Mouse (Mus musculus): ENCODE measurements around the gene Map10. TPM values are rescaled to one million over a fixed set of nuclear protein-coding genes. Genes with fewer than 3 reads are reported as not detected.
A peak's percentile ranks its signal among the peaks of the same experiment; 100 is the strongest.

Gene Map10
- polyA plus RNA-seq, 1 experiment from 2014 or later = 0.69 TPM

DNA sequence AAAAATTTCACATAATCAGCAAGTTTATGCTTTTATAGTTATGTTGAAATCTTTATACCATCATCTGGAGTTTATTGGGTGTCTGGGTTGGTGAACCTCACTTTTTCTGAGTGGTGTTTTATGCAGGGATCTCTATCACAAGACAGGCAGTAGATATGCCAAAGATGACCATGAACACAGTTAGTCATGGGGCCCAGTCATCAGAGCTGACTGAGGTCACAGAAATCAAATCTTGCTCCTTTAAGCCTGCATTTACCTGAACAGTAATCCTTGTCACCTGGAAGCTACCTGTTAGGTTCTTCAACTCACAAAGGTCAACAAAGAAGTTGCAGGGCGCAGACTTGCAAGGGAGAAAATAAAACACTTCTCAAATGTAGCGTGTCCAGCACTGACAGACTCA is 14.8 kb upstream of the Map10 start:
- H3K27me3 ChIP-seq = no peaks in the 10 kb centered on the region
- H3K36me3 ChIP-seq (replicated peaks) = no peaks in the 10 kb centered on the region
- WGBS (ENCODE audit: insufficient replicate concordance) = 73% methylated on average over 2 of the region's 2 CpGs
- H3K4me2 ChIP-seq = no peak overlapping the region
- no peaks in the 10 kb centered on the region for H3K4me1 ChIP-seq (replicated peaks)
- H3K27ac ChIP-seq (replicated peaks) = no peak overlapping the region
- no peak overlapping the region for H3K9ac ChIP-seq
- ATAC-seq (ENCODE audit: insufficient read depth) = no peak
- H3K9me3 ChIP-seq (replicated peaks) = no peaks in the 10 kb centered on the region
- no peak overlapping the region for H3K4me3 ChIP-seq (replicated peaks)

DNA sequence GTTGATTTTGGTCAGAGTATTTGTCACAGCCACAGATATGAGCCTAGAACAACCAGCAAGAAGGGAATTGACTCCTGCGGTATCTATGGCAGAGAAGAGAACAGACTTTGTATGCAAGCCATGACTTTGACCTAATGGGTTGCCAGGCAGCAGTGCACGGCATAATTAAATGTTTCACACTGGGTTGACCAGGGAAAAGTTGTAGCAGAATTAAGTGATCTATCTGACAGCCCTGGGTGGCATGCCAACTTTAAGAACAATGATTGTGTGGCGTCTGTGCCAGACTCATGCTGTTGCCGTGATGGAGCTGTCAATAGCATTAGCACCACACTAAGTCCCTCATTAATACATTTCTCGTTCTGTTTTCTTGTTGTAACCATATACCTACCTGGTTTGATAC is 11.1 kb upstream of the Map10 start:
- Histone ChIP-seq H3K9ac (no peak overlapping the region), H3K27ac (replicated peaks) (no peak overlapping the region), H3K36me3 (replicated peaks) (no peaks in the 10 kb centered on the region), H3K4me1 (replicated peaks) (no peaks in the 10 kb centered on the region), H3K9me3 (replicated peaks) (no peaks in the 10 kb centered on the region), H3K4me3 (replicated peaks) (no peak overlapping the region), H3K4me2 (no peak overlapping the region), H3K27me3 (no peaks in the 10 kb centered on the region)
- no peak for ATAC-seq (ENCODE audit: insufficient read depth)
- WGBS (ENCODE audit: insufficient replicate concordance) = 68% methylated on average over 5 of the region's 5 CpGs

- Histone ChIP-seq H3K4me1 (replicated peaks) (no peaks in the 10 kb centered on the region), H3K9ac (no peak overlapping the region), H3K27ac (replicated peaks) (no peak overlapping the region), H3K4me2 (no peak overlapping the region), H3K9me3 (replicated peaks) (no peaks in the 10 kb centered on the region), H3K27me3 (no peaks in the 10 kb centered on the region), H3K4me3 (replicated peaks) (no peak overlapping the region), H3K36me3 (replicated peaks) (no peaks in the 10 kb centered on the region)
- no peak for ATAC-seq (ENCODE audit: insufficient read depth)
- 57% methylated on average over 4 of the region's 4 CpGs for WGBS (ENCODE audit: insufficient replicate concordance)
Measured at GRCm38 (mm10) chr8:125658926-125659325, 10.7 kb upstream of the Map10 start.

DNA sequence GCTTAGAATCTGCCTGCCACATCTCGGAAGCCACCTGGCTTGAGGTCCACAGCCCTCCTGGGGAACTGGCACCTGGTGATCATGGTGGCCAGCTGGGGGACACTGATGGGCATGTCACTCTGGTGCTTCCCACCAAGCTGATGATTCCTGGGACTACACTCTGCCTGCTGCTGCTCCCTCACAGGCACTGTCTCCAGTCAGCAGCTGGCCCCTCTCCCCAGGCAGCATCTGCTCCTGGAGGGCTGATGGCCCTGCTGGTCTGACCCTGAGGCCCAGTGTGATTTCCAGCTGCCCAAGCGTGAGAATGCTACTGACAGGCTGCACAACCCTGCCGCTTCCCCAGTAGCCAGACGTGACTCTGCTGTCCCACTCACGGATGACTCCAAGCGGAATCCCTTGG is 9.2 kb upstream of the Map10 start:
- no peak overlapping the region for H3K9ac ChIP-seq
- H3K36me3 ChIP-seq (replicated peaks) = no peaks in the 10 kb centered on the region
- H3K4me3 ChIP-seq (replicated peaks) = no peak overlapping the region
- no peak overlapping the region for H3K27ac ChIP-seq (replicated peaks)
- H3K4me2 ChIP-seq = no peak overlapping the region
- 74% methylated on average over 6 of the region's 6 CpGs for WGBS (ENCODE audit: insufficient replicate concordance)
- ATAC-seq (ENCODE audit: insufficient read depth) = no peak
- no peaks in the 10 kb centered on the region for H3K4me1 ChIP-seq (replicated peaks)
- H3K27me3 ChIP-seq = no peaks in the 10 kb centered on the region
- H3K9me3 ChIP-seq (replicated peaks) = no peaks in the 10 kb centered on the region

DNA sequence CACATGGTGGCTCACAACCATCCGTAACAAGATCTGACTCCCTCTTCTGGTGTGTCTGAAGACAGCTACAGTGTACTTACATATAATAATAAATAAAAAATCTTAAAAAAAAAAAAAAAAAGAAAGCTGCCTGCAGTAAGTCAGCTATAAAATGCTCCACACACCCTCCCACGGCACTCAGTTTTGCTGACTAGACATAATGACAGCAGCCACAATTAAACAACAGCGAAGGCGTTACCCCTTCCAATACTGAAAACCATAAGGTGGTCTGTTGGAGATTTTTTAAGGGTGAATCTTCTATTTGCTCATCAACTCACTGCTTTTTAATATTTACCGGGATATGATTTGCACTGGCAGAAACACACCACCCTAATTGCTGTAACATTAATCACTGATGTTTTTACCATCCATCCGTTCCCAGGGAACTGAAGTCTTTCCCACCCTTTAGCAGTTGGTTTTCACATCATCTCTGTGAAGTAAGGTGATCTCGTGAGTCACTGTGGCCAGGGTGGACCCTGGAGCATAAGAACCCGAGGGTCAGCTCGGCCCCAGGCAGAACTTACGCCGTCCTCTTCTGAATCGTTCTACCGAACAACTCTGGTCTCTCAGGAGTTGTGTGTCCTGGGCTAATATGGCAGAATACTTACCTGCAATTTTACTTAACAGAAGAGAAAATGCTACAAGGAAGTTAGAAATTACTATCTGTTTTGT is 7.5 kb upstream of the Map10 start:
- Histone ChIP-seq H3K36me3 (replicated peaks) (no peaks in the 10 kb centered on the region), H3K9ac (no peak overlapping the region), H3K27me3 (no peaks in the 10 kb centered on the region), H3K4me3 (replicated peaks) (no peak overlapping the region), H3K9me3 (replicated peaks) (no peaks in the 10 kb centered on the region), H3K4me2 (no peak overlapping the region), H3K27ac (replicated peaks) (no peak overlapping the region), H3K4me1 (replicated peaks) (no peaks in the 10 kb centered on the region)
- 81% methylated on average over 12 of the region's 13 CpGs for WGBS (ENCODE audit: insufficient replicate concordance)
- ATAC-seq (ENCODE audit: insufficient read depth) = no peak

- Histone ChIP-seq H3K4me3 (replicated peaks) (no peak overlapping the region), H3K27ac (replicated peaks) (no peak overlapping the region), H3K4me1 (replicated peaks) (no peaks in the 10 kb centered on the region), H3K4me2 (no peak overlapping the region), H3K9me3 (replicated peaks) (no peaks in the 10 kb centered on the region), H3K36me3 (replicated peaks) (no peaks in the 10 kb centered on the region), H3K9ac (no peak overlapping the region), H3K27me3 (no peaks in the 10 kb centered on the region)
- ATAC-seq (ENCODE audit: insufficient read depth) = no peak
- WGBS (ENCODE audit: insufficient replicate concordance) = 58% methylated on average over 6 of the region's 6 CpGs
Measured at GRCm38 (mm10) chr8:125662669-125663048, 7.0 kb upstream of the Map10 start.

DNA sequence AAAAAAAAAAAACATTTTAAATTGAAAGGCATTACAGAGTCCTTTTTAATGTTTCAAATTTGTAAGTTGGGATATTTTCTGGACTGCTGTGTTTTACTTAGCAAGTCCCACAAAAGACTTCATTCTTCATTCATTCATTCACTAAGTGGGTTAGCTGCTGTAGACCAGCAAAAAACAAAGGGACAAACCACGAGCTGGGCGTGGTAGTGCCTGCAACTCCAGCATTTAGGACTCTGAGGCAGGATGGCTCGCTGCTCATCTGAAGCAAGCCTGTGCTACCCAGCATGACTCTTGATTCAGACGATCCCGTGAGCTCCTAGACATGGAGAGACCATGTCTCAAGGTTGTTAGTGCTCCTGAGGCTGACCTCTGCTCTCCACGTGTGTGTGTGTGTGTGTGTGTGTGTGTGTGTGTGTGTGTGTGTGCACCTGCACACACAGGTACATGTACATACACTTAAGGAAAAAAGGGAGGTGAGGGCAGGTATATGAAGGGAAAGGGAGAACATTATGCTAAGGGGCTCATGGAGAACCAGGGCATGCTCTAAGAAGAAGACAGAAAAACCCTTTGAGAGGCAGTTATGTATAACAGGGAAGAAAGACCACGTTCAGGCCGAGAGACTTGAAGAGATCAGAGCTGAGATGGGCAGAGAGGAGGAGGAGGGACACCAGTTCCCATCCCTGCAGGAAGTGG is 4.3 kb upstream of the Map10 start:
- WGBS (ENCODE audit: insufficient replicate concordance) = 48% methylated on average over 8 of the region's 8 CpGs
- Histone ChIP-seq H3K4me2 (no peak overlapping the region), H3K9me3 (replicated peaks) (0 out of 2 replicates have a peak, but pooled peaks cover 2% of the 10 kb centered on the region), H3K4me1 (replicated peaks) (peaks cover 9% of the 10 kb centered on the region; the same call in 1 of the 2 replicates), H3K27me3 (no peaks in the 10 kb centered on the region), H3K4me3 (replicated peaks) (no peak overlapping the region), H3K27ac (replicated peaks) (no peak overlapping the region), H3K9ac (no peak overlapping the region), H3K36me3 (replicated peaks) (no peaks in the 10 kb centered on the region)
- ATAC-seq (ENCODE audit: insufficient read depth) = no peak

DNA sequence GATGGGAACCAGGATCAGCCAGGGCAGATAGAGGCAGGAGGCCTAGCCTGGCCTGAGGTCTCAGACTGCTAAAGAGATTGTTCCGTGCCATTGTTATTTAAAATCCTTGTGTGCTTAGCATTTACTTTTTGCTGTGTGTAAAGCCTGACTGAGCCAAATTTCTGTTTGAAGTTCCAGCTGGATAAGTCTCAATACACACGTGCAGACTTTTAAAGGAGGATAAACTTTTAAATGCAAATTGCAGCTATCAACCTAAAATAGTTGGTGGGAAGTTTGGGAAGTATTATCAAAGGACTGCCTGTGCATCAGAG is 3.8 kb upstream of the Map10 start:
- Histone ChIP-seq H3K4me3 (replicated peaks) (no peak overlapping the region), H3K4me2 (no peak overlapping the region), H3K4me1 (replicated peaks) (peaks cover 10% of the 10 kb centered on the region; the same call in 1 of the 2 replicates), H3K27ac (replicated peaks) (no peak overlapping the region), H3K9me3 (replicated peaks) (0 out of 2 replicates have a peak, but pooled peaks cover 7% of the 10 kb centered on the region), H3K9ac (no peak overlapping the region), H3K36me3 (replicated peaks) (no peaks in the 10 kb centered on the region), H3K27me3 (no peaks in the 10 kb centered on the region)
- no peak for ATAC-seq (ENCODE audit: insufficient read depth)
- WGBS (ENCODE audit: insufficient replicate concordance) = 44% methylated on average over 2 of the region's 2 CpGs

GRCm38 (mm10) chr8:125666201-125666600 is 3.4 kb upstream of the Map10 start:
- WGBS (ENCODE audit: insufficient replicate concordance) = 53% methylated on average over 5 of the region's 5 CpGs

GRCm38 (mm10) chr8:125667248-125667647 is 2.4 kb upstream of the Map10 start:
- Histone ChIP-seq H3K27me3 (no peaks in the 10 kb centered on the region; the same call in 1 of the 2 replicates), H3K36me3 (replicated peaks) (no peaks in the 10 kb centered on the region; the same call in 1 of the 2 replicates), H3K4me1 (replicated peaks) (peaks cover 10% of the 10 kb centered on the region; the same call in 1 of the 2 replicates), H3K27ac (replicated peaks) (no peak overlapping the region), H3K9me3 (replicated peaks) (peaks cover 13% of the 10 kb centered on the region; the same call in 1 of the 2 replicates), H3K4me3 (replicated peaks) (no peak overlapping the region), H3K9ac (no peak overlapping the region), H3K4me2 (no peak overlapping the region)
- ATAC-seq (ENCODE audit: insufficient read depth) = no peak
- 55% methylated on average over 2 of the region's 2 CpGs for WGBS (ENCODE audit: insufficient replicate concordance)

More at GRCm38 (mm10) chr8:125666201-125666600, 3.4 kb upstream of the Map10 start:
- Histone ChIP-seq H3K9me3 (replicated peaks) (peaks cover 8% of the 10 kb centered on the region; the same call in 1 of the 2 replicates), H3K4me1 (replicated peaks) (peaks cover 10% of the 10 kb centered on the region; the same call in 1 of the 2 replicates), H3K36me3 (replicated peaks) (no peaks in the 10 kb centered on the region; the same call in 1 of the 2 replicates), H3K27me3 (no peaks in the 10 kb centered on the region; the same call in 1 of the 2 replicates), H3K4me2 (no peak overlapping the region), H3K9ac (no peak overlapping the region), H3K4me3 (replicated peaks) (no peak overlapping the region), H3K27ac (replicated peaks) (no peak overlapping the region)
- ATAC-seq (ENCODE audit: insufficient read depth) = no peak

GRCm38 (mm10) chr8:125669159-125669699 is 389 bp upstream of the Map10 start:
- no peak overlapping the region for H3K27ac ChIP-seq (replicated peaks)
- H3K9me3 ChIP-seq (replicated peaks) = peaks cover 13% of the 10 kb centered on the region; the same call in 1 of the 2 replicates
- WGBS (ENCODE audit: insufficient replicate concordance) = 62% methylated on average over 14 of the region's 14 CpGs
- H3K4me3 ChIP-seq (replicated peaks) = peak overlapping the region; percentile 57
- ATAC-seq (ENCODE audit: insufficient read depth) = no peak
- no peak overlapping the region for H3K9ac ChIP-seq
- peak overlapping the region; percentile 77 for H3K4me2 ChIP-seq
- peaks cover 10% of the 10 kb centered on the region; the same call in 1 of the 2 replicates for H3K4me1 ChIP-seq (replicated peaks)
- no peaks in the 10 kb centered on the region; the same call in 1 of the 2 replicates for H3K36me3 ChIP-seq (replicated peaks)
- H3K27me3 ChIP-seq = no peaks in the 10 kb centered on the region; the same call in 1 of the 2 replicates
